Mouse (Mus musculus): ENCODE measurements around the gene Lpar3.

Lpar3 gene

GRCm38 (mm10) chr3:146260203-146260602, 39.4 kb downstream of the Lpar3 start:
- DNase-seq (ENCODE audit: low spot score in 2 of 2): no peak

- DNase-seq (ENCODE audit: low spot score in 2 of 2): no peak
These were observed 40.1 kb downstream of the Lpar3 start for GRCm38 (mm10) chr3:146260845-146261244.

- DNase-seq (ENCODE audit: low spot score in 2 of 2): no peak
These were observed 41.8 kb downstream of the Lpar3 start for GRCm38 (mm10) chr3:146262536-146262935.

- no peak for DNase-seq (ENCODE audit: low spot score in 2 of 2)
These were observed 43.4 kb downstream of the Lpar3 start for GRCm38 (mm10) chr3:146264146-146264545.

- DNase-seq (ENCODE audit: low spot score in 2 of 2): no peak
These were observed 44.9 kb downstream of the Lpar3 start for GRCm38 (mm10) chr3:146265545-146266130.

- no peak for DNase-seq (ENCODE audit: low spot score in 2 of 2)
These were observed 47.5 kb downstream of the Lpar3 start for GRCm38 (mm10) chr3:146268024-146268801.

- no peak for DNase-seq (ENCODE audit: low spot score in 2 of 2)
These were observed 53.7 kb downstream of the Lpar3 start for GRCm38 (mm10) chr3:146274503-146274902.

GRCm38 (mm10) chr3:146275360-146276025, 54.7 kb downstream of the Lpar3 start:
- DNase-seq (ENCODE audit: low spot score in 2 of 2): no peak

- no peak for DNase-seq (ENCODE audit: low spot score in 2 of 2)
These were observed 55.3 kb downstream of the Lpar3 start for GRCm38 (mm10) chr3:146276026-146276409.

GRCm38 (mm10) chr3:146276991-146277390, 56.2 kb downstream of the Lpar3 start:
- DNase-seq (ENCODE audit: low spot score in 2 of 2): no peak

GRCm38 (mm10) chr3:146277456-146277855, 56.7 kb downstream of the Lpar3 start:
- DNase-seq (ENCODE audit: low spot score in 2 of 2): peak in 1 of 2 experiments; percentile 40

GRCm38 (mm10) chr3:146278195-146279140, 57.7 kb downstream of the Lpar3 start:
- DNase-seq (ENCODE audit: low spot score in 2 of 2): no peak

- no peak for DNase-seq (ENCODE audit: low spot score in 2 of 2)
These were observed 63.1 kb downstream of the Lpar3 start for GRCm38 (mm10) chr3:146283732-146284361.

- DNase-seq (ENCODE audit: low spot score in 2 of 2): no peak
These were observed 65.4 kb downstream of the Lpar3 start for GRCm38 (mm10) chr3:146286118-146286517.

GRCm38 (mm10) chr3:146291928-146292327, 71.2 kb downstream of the Lpar3 start:
- no peak for DNase-seq (ENCODE audit: low spot score in 2 of 2)

- no peak for DNase-seq (ENCODE audit: low spot score in 2 of 2)
These were observed 71.8 kb downstream of the Lpar3 start for GRCm38 (mm10) chr3:146292515-146292914.

- DNase-seq (ENCODE audit: low spot score in 2 of 2): no peak
These were observed 81.7 kb downstream of the Lpar3 start for GRCm38 (mm10) chr3:146302451-146302850.

GRCm38 (mm10) chr3:146303194-146303593, 82.4 kb downstream of the Lpar3 start:
- no peak for DNase-seq (ENCODE audit: low spot score in 2 of 2)

GRCm38 (mm10) chr3:146304556-146305405, 84.0 kb downstream of the Lpar3 start:
- no peak for DNase-seq (ENCODE audit: low spot score in 2 of 2)

GRCm38 (mm10) chr3:146307341-146307740, 86.6 kb downstream of the Lpar3 start:
- DNase-seq (ENCODE audit: low spot score in 2 of 2): no peak
